Mouse (Mus musculus): ENCODE measurements around the gene Magohb. TPM values are rescaled to one million over a fixed set of nuclear protein-coding genes. Genes with fewer than 3 reads are reported as not detected.
A peak's percentile ranks its signal among the peaks of the same experiment; 100 is the strongest.

The Magohb gene
- 1 to 10 TPM; 3.0 to 5.9 TPM for total RNA-seq (2021)
- long read RNA-seq, experiment 1, partial matches to known transcripts, result 0 of 5 reads
- long read RNA-seq, experiment 1, other reads (novel, unspliced or antisense), result 1 of 5 reads
- long read RNA-seq, experiment 2, partial matches to known transcripts, result 0 of 4 reads
- long read RNA-seq, experiment 2, other reads (novel, unspliced or antisense), result 0 of 4 reads

DNA sequence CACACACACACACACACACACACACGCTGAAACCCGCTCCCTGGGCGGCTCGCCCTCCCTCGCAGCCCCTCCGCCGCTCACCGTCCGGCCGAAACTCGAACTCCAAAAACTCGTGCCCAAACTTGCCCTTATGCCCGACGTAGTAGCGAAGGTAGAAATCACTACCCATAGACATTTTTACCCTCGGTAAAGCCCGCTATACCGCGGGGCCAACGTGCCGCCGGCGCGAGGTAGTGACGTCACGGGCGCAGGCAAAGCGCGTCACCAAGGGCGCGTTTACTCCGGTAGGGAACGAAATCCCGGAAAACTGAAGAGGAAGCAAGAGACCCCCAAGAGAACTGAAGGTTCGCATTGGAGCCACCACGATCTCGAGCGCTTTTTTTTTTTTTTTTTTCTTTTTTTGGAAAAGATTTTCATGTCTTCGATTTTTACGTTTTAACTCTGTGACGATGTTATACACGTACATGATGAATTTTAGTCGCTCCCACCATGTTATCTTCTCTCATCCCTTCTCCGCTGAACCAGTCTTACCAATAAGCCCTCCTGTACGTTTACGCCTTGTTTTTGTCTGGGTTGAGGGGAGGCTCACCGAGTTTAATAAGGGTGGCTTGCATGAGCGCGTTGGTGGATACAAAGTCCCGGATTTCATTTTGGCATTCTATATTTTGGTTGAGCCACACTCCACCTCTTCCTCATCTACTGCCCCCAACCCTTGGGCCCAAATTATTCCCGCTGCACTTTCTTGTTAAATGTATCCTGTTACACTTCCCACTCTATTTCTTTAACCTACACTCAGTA, at the start of gene Magohb:
Gene Magohb, minus strand, starts transcription at position 254 of the 798 bp plus-strand sequence.
- peak; percentile 89 for DNase-seq
- H3K4me3 ChIP-seq, result peak within 1 kb of the TSS; percentile 75
- no peak for TF ChIP-seq CTCF (IDR thresholded peaks at IDR 0.05)
- intact Hi-C loops (cut with DNase I), result loop anchor here (5.0 kb wide), 1 partner anchor 59 kb away; the partner anchor contains the start of gene Styk1
- H3K27ac ChIP-seq, result peak within 1 kb of the TSS; percentile 91

DNA sequence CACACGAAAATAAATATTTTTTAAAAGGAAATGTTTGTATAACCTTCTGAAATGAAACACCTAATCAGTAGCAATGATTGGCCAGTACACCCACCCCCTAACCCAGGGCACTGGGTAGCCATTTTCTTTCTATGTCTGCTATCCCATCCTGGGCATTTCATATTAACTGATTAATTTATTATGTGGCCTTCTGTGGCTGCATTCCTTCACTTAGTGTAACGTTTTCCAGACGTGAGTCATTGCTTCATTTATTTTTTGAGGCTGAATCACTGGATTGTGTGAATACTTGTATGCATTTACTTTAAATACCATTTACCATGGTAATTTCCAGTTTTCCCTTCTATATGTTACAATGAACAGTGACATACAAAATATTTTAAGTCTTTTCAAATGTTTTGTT, 47.0 kb upstream of the Magohb start:
- Histone ChIP-seq H3K27ac (no peak overlapping the region), H3K4me3 (no peak overlapping the region)
- no peak for TF ChIP-seq CTCF (IDR thresholded peaks at IDR 0.05)
- intact Hi-C loops (cut with DNase I), result no loop called here
- DNase-seq, result no peak

DNA sequence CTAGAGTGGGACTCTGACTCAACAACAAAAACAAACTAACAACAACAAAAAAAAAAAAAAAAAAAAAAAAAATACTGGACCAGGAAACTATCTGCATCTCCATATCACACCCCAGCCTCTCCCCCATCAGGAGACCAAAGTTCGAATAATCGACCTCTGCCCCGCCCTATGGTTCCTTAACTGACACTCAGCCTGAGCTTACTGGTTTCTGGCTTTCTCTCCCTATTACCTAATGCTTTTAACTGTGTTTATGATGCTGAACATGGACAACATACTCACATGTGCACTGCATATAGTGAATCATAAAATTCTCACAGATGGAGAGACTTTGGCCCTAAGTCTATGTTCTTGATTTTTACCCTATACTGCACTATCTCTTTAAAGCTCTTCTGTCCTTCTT, 46.3 kb upstream of the Magohb start:
- Histone ChIP-seq H3K4me3 (no peak overlapping the region), H3K27ac (no peak overlapping the region)
- no peak for TF ChIP-seq CTCF (IDR thresholded peaks at IDR 0.05)
- intact Hi-C loops (cut with DNase I), result no loop called here
- DNase-seq, result no peak

DNA sequence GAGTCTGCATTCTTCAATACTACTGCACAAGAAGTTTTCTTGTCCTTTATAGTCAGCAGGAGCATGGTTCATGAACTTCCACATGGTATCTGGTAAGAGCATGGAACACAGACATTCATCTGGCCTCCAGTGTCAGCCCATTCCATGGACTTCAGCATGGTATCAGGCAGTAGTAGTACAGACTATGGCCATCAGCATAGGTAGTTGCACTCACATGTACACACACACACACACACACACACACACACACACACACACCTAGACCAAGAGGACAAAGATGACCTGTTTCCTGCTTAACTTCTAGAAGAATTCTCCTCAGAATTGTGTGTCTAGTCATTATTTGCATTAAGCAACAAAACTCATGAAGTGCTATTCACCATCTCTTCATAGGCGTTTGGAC, 45.7 kb upstream of the Magohb start:
- Histone ChIP-seq H3K27ac (no peak overlapping the region), H3K4me3 (no peak overlapping the region)
- intact Hi-C loops (cut with DNase I), result no loop called here
- no peak for DNase-seq
- TF ChIP-seq CTCF (IDR thresholded peaks at IDR 0.05), result no peak

DNA sequence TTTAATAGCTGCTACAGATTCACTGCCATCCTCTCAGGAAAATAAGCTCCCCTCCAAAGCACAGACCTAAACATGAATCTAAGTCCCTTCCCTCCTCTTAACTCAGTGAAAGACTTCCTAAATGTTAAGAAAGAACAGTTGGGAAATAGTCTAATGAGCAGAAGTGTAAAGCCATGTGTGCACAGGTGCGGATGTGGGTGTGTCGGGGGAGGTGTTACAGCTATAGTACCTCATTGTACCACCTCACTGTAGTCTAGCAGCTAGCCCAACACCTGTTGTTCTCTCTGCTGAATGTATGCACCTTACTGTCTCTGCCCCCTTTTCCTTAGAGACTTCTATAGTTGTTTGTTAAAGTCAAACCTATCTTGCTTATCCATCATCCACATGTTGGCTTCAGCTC, 34.0 kb upstream of the Magohb start:
- intact Hi-C loops (cut with DNase I), result no loop called here
- no peak for DNase-seq
- Histone ChIP-seq H3K27ac (no peak overlapping the region), H3K4me3 (no peak overlapping the region)
- no peak for TF ChIP-seq CTCF (IDR thresholded peaks at IDR 0.05)

DNA sequence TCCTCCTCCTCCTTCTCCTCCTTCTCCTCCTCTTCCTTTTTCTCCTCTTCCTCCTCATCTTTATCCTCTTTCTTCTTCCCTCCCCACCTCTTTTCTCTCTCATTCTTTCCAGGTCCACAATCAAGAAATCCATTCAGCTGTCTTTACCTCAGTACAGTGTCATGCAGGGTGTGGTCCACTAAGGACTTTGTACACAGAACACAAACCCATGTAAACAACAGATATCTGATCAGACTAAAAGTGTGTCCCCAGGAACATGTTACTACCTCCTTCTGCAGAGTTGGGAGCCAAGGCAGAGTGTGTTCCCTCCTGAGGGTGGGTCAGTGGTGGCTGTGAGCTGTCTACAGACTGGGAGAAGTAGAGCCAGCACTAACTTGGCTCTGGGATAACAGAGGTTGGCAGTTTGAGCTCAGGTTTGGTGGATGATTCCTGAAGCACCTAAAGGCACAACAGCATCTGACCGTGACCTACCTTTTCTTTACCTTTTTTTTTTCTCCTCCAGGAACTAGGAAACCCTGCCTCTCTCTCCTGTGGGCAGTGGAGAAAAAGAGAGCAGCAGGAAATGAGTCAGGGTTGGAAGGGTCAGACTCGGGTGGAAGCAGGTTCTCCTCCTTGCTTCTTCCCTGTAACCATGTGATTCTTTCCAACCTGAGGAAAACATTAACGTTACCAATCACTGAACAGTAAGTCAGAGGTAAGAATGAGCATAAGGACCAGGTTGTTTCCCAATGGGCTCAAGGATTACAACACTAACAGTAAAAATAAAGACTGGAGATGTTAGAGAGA, 29.0 kb upstream of the Magohb start:
- intact Hi-C loops (cut with DNase I), result no loop called here
- no peak overlapping the region for H3K27ac ChIP-seq
- no peak for DNase-seq
- no peak overlapping the region for H3K4me3 ChIP-seq
- TF ChIP-seq CTCF (IDR thresholded peaks at IDR 0.05), result no peak

DNA sequence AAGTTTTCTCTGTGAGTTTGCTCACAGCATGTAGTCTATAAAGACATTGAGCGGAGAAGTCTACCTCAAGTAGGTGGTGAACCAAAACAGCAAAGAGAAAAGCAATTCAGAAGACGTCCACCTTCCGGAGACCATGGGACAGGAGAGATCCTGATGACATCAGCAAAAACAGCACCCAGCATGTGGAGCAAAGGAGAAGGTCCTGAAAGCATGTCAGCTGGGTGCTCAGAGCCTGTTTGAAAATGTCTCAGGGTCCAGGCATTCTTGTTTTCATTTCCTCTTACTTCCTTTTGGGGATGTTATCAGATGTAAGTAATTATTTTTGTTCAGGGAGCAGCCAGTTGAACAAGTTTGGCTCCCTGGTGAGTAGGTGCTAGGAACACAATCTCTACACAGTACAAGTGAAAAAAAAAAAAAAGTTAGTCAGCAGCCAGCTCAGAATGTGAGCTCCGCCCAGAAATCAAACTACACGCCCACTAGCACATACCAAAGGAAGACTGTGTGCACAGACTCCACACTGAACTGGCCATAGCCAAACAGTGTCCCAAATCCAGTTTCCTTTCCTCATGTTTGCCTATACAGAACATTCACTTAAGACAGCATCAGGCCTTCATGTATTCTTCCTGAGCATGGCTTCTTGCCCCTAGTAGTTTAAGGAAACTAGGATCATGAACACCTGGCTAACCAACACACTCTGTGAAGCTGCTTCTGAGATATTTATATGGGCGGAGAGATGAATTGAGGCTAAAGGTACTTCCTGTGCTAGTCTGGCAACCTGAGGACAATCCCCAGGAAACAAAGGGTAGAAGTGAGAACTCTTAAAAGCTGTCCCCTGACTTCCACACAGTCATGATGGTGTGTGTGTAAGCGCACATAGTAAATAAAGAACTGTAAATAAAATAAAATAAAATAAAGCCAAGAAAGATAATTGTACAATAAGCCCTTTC, 23.4 kb upstream of the Magohb start:
- Histone ChIP-seq H3K4me3 (no peak overlapping the region), H3K27ac (no peak overlapping the region)
- no peak for DNase-seq
- TF ChIP-seq CTCF (IDR thresholded peaks at IDR 0.05), result no peak
- intact Hi-C loops (cut with DNase I), result no loop called here

DNA sequence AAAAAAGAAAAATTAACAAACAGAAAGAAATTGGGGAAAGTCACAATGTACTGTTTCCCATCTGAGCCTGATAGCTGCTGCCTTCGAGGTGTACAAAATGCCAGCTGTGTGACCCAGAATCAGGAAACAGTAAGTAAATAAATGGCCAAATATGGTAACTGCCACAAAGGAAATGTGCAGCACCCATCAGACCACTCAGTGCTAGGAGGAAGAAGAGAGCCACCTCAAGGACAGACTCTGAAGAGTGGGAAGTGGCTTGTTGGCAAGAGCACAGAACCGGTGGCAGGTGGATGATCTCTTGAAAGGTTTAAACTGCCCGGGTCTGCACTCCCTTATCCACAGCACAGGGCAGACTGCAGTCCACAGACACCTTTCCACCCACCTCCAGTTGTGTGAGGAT, 15.0 kb upstream of the Magohb start:
- TF ChIP-seq CTCF (IDR thresholded peaks at IDR 0.05), result no peak
- DNase-seq, result no peak
- intact Hi-C loops (cut with DNase I), result no loop called here
- H3K4me3 ChIP-seq, result no peak overlapping the region
- no peak overlapping the region for H3K27ac ChIP-seq

DNA sequence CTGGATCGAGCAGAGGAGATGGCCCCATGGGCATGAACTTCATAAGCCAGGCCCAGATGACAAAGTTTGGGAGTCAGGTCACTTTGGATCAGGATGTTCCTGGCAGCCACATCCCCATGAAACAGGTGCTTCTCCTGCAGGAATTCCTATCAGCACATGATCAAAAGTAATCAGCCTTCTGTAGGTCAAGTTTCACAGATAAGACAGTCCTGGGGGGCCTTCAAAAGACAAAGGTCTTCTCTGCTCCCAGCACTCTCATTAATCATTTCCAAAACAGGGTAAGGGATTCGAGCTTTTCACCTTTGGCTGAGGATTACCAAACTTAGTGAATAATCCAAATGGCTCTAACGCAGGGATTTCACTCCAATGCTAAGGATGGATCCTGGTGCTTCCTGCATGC, 11.7 kb upstream of the Magohb start:
- no peak overlapping the region for H3K4me3 ChIP-seq
- intact Hi-C loops (cut with DNase I), result no loop called here
- H3K27ac ChIP-seq, result no peak overlapping the region
- no peak for DNase-seq
- TF ChIP-seq CTCF (IDR thresholded peaks at IDR 0.05), result no peak

DNA sequence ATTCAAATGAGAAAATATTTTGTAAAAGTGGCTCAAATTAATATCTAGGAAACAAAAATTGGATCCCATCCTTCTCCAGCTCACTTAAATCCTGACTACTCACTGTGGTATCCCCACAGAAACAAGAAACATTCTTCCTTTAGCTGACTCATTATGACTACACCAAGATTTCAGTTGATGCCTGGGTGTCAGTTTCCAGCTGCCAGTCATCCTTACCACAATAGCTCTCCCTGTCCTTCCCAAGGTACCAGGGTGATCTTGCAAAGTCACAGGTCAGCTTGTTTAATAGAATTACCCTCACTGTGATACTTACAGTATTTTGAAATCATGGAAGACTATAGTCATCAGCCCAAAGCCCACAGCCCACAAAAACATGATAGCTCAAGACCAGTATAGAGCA, 5.5 kb upstream of the Magohb start:
- Histone ChIP-seq H3K27ac (no peak overlapping the region), H3K4me3 (no peak overlapping the region)
- DNase-seq, result no peak
- no peak for TF ChIP-seq CTCF (IDR thresholded peaks at IDR 0.05)
- intact Hi-C loops (cut with DNase I), result no loop called here

DNA sequence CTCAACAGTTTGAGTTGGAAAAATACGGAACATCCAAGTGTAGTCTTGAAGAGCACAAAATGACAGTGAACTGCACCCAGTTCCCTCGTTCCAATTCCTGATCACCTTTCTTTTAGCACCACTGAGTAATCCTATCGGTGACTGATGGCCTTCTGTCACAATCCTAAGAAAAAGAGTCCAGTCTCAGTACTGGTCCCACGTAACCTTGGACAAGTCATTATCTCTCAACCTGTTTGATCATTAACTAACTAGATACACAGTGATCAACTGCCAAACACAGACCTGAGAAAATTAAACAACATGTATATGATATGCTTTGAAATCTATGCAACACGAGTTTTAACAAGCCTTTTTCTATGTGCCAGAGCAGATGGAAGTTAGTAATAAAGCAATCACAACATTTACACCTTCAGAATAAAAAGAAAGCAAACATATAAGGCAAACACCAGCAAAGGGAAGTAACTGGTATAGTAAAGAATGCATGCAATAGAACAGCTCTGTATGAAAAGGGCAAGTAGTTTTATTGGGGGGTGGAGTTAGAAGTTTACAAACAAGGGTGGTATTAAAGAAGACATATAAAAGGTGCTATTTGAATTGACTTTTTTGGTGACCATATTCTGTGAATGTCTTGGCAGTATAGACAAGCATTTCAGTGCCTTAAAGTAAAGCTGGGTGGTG, 1.5 kb upstream of the Magohb start:
- no peak for DNase-seq
- TF ChIP-seq CTCF (IDR thresholded peaks at IDR 0.05), result no peak
- Histone ChIP-seq H3K4me3 (no peak overlapping the region), H3K27ac (no peak overlapping the region)
- intact Hi-C loops (cut with DNase I), result loop anchor here (2.0 to 5.0 kb wide), 2 partner anchors 58 to 126 kb away; partner anchors contain the start of gene Styk1

All from gastrocnemius, adult 2 months (tissue).